Mouse (Mus musculus) CD4-positive, CD25-positive, alpha-beta regulatory T cell, adult 4 months (primary cell): ENCODE measurements at regions not wholly inside any gene's neighbourhood (a gene's known extent, or its start where the extent isn't known, plus 50 kb on each side); places are given as distances from the start of the nearest gene placed in this dataset.

Source experiments
- ATAC-seq: one replicate; pipeline ENCODE4 v1.8.0; 2017

DNA sequence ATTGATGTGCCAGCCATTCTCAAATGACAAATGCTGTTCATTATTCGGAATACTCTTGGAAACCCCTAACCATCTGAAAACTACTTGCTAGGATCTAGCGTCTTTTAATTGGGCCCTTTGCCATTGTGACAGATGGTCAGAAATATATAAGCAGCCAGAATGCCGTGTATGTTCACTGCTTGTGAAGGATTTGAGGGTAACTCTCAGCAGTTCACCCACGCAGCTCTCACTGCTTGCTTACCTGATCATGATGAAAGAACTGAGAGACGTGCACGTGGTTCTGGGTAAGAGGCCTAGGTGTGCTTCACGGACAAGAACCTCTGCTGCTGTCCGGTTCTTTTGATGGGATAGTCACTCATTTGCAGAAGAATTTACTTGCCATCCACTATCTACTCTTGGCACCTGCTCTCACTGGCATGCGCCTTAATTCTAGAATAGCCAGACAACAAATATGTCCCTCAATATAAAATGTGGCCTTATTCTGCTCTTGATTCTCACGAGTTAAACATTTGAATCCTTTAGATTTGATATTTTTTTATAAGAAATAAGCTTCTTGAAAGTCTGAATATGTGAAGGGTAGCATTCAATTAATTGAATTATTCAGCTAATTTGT lies 328.1 kb downstream of the Ptprc start:
- ATAC-seq, result no peak

DNA sequence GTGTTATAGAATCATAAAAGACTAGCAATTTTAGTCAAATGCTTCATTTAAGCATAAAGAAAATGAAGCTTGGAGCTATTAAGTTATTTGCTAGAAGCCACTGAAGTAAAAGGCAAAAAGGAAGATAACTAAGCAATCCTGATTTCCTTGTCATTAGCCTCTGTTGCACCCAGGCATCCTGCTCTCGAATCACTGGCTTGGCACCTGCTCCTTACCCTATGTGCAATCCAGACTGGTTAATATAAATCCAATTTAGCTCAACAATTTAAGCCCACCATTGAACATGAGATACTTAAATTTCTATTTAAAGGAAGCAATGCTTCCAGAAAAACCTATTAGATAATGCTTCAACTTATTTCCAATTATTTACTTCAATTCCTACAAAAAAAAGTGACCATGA lies 328.7 kb downstream of the Ptprc start:
- no peak for ATAC-seq

DNA sequence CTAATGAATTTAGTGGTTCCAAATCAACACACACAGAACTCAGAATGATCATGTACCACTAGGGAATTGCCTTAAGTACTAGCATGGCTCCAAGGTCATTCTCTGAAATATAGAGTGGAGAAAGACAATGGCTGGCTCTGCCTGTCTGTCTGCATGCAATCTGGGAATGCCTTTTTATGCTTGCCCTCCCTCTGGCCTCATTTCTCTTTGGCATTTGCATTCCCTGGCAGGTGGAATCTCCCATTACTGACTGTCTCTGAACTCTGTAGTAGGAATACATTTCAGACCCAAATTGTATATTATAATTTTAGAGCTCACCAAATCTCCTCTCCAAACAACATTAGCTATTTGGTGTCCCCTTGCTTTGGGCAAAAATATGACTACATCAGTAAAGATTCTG lies 335.0 kb downstream of the Ptprc start:
- ATAC-seq, result no peak

DNA sequence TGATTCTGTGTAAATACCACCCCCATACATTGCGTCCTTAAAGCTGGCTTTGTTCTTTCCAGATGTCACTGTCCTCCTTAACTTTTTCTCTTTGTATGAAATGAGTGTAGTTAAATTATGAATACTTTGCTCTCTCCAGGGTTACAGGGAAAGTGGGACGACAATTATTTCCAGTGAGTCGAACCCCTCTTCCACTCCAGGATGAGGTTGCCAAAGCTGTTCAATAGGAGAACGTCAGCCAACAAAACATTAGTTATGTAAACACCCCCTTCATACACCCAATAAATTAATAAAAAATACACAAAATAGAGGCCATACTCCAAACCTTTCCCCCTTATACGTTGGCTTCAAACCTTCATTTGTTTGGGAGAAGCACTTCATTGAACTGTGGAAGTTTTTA lies 335.8 kb downstream of the Ptprc start:
- no peak for ATAC-seq

DNA sequence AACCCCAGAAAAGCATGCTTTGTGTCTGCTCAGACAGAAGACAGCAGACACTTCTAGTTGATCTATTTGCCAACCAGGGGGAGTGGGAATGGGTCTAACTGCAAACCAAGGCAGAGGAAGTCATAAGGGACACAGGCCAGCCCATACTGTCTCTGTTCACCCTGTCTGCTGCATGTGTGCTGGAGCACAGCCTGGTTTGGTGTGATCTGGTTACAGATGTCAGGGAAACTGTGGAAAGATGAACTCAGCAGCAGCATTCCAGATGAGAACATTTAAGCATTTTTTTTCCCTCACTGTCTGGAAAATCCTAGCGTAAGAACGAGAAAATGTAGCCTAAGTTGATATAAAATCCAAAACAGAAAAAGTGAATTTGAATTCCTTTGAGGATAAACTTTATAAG lies 336.2 kb downstream of the Ptprc start:
- no peak for ATAC-seq

DNA sequence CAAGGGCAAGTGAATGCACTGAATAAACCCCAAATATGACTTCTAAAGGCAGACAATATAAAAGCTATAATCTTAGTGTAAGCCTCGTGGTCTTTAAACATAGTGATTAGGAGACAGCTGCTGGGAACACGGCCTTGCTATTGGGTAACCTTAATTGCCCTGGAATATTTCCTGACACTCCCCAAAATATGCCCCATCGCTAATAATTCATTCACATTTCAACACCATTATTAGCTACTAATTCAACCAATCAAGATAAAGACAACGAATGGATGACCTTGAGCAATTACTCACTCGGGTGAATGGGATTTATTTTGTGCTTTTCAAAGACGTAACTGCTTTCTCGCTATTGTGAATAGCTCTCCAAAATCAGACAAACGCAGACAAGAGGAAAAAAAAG lies 337.2 kb downstream of the Ptprc start:
- ATAC-seq, result no peak

DNA sequence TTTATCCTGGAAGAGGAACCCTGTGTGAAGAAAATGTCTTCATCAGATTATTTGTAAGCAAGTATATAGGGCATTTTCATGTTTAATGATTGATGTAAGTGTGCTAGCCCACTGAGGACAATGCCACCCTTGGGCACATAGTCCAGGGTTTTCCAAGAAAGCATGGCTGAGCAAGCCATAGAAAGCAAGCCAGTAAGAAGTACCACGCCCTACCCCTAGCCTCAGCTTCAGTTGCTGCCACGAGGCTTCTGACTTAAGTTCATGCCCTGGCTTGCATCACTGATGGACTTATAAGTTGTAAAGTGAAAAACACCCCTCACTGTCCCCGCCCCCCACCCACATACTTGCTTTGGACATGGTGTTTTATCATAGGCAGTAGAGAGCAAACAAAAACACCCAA lies 342.0 kb downstream of the Ptprc start:
- no peak for ATAC-seq

DNA sequence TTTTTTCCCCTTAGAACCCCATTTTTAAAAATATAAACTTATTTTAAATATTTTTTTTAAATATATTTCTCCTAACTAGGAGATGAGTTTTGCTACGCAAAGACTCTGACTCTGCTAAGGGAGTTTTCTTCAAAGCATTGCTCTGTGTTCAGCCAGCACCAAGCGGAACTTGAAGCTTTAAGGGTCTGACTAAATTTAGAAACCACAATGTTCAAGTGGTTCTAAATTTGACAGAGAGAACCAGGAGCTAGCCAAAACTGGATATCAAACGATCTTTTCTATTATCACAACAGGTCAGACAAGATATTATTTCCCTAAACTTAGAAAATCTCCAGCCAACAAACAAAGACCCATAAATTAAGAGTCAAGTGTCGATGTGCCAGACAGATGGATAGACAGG lies 344.2 kb downstream of the Ptprc start:
- no peak for ATAC-seq

DNA sequence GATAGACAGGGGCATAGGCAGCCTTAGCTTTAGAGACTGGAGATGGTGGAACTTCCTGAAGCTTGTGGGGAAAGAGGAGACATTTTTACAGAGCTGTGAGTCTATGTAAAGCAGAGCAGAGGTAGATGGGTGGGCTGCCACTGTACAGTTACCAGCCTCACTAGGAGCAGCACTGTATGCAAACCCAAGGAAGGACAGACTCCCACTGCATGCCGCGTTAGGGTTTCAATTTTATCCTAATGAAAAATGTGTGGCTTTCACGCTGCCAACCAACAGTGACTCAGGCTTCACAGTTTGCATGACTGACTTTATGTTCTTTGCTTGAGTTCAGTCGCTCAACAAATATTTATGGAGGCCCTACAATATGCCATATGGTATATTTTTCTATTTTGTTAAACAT lies 348.1 kb downstream of the Ptprc start:
- ATAC-seq, result no peak

DNA sequence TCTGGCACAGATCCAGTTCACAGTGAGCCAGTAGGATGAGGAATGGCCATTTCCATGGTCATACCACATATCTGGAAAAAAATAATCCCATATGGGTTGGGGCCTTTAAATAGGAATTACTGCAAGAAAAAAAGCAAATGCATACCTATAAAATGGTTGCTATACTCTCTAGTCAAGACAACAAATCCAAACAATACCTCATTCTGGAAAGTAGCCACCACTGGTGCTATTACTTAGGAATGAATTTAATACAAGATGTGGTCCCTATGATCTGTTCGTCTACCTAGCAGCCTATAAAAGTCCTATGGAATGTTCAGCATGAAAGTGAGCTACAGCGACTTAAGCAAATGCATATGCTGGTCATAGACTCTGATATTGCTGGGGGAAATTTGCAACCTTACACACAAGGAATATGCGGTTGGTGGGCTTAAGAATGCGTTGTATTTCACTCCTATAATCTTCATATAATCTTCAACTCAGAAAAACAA lies 360.1 kb downstream of the Ptprc start:
- no peak for ATAC-seq

DNA sequence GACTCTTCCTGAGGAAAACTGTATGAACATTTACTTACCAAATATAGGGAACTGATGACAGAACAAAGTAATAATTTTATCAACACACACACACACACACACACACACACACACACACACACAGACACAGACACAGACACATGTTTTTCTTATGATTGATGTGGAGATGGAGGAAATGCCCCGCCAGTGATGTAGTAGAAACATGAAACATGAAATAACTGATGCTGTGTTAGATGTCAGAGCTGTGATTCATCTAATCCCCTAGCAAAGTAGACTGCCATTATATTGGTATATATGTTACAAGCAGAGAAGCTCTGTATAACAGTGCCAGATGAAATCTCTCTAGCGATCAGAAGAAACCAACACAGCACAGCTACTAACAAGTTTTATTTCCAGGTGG lies 361.0 kb downstream of the Ptprc start:
- no peak for ATAC-seq

DNA sequence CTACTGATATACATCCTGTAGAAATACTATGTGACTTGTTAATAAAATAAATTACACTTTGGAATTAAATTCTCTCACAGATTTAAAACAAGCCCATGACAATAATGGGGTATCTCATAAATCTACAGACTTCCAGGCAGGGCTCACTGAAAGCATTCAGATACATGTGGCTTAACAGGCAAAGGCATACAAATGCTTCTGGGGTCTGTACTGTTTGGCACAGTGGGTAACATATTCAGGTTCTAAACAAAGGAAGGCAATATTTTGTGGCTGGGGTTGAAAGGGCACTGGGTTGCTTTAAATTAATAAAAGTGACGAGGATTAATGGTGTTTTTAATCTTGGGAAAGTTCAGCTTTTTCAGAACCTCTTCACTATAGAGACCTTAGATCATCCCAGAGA lies 361.8 kb downstream of the Ptprc start:
- no peak for ATAC-seq

DNA sequence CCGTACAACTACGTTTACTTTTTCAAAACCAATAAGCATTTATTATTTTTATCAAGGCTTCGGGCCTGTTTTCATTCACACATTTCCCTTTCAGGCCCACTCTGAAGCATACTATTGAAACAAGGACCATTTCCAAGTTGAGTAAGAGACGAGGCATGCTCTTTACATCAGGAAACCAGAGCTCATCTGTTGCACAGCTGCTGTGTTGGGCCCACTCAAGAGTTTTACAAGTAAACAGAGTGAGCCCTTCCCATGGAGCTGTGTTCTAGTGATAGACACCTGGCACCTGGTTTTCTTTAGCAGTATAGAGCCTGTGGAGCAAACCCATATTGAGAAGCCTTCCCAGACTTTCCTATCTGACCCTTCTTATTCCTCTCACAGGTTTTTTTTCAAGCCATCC lies 363.5 kb downstream of the Ptprc start:
- ATAC-seq, result no peak

DNA sequence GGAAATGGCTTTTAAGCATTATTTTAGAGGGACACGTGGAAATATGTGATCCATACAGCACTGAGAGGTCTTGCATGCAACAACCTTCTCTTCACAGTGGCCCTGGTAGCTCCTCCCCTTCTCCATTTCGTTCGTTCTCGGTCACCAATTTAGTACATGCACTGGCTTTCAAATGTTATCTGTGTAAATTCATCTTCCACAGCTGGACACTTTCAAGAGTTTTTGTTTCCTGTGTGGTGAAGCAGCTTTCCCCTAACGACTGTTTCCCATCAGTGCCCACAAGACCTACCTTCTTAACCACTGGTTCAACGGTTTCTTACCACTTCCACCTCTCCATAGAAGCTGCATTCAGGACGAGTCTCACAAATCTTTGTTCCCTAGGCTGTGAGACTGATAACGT lies 368.8 kb downstream of the Ptprc start:
- ATAC-seq, result peak; percentile 61

DNA sequence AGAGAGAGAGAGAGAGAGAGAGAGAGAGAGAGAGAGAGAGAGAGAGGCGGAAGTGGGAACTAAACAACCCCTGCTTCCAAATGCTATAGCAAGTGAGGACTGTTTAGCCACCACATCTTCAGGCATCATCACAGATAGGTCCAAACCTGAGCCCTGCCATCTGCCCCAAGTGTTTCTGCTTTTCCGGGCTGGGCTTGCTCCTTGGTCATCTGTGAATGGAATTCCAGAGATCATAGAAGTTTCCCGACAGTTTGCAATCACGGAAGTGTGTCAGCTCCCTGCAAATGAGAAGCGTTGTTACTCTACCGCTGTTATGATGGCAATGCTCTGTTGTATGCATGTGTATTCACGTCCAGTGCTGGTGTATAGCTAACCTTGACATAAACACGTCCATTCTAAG lies 369.3 kb downstream of the Ptprc start:
- ATAC-seq, result peak; percentile 46

DNA sequence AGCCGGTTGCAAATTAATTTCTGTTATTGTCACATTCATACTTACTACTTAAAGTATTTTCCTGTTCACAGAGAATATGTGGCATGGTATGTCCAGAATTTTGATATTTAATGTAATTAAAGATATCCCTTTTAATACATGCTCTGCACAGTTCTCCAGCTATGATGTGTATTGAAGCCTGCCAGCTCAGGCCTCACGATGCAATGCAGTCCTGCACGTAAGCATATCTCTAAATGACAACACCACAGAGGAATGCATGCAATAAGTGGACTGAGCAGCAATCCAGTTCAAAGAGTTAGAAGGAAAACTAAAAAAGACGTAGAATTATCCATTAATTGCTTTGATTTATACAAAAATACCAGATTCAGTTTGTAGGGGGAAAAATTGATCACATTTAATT lies 373.4 kb downstream of the Ptprc start:
- ATAC-seq, result no peak

DNA sequence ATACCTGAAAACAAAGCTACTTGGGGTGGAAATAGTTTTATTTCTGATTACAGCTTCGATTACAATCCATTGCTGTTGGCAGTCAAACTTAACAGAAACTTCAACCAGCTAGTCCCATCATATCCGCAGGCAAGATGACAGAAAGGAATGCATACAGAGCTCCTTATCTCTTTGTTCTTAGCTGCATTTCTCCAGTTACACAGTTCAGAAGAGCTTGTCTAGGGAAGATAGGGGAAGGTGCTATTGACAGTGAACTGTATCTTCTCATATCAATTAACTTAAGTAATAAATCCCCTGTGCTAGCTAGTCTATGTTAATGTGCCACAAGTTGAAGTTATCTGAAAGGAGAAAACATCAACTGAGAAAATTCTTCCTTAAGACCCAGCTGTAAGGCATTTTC lies 374.8 kb downstream of the Ptprc start:
- ATAC-seq, result no peak

DNA sequence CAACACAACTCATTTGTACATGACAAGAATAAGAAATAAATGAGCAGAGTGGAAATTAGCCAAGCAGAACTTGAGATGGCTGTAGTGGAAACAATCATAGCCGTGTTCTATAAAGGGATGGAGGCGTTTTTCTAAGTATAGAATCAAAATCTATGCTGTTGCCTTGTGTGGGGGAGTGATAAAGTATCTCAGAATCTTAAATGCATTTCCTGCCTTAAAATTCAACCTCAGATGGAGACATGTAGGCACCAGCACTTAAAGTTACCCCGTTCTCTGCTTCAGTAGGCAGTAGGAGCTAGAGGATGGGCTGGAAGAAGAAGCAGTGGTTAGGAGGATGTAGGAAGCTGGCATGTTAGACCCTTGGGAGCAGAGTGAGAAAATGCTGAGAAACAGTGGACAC lies 386.7 kb downstream of the Ptprc start:
- ATAC-seq, result no peak

DNA sequence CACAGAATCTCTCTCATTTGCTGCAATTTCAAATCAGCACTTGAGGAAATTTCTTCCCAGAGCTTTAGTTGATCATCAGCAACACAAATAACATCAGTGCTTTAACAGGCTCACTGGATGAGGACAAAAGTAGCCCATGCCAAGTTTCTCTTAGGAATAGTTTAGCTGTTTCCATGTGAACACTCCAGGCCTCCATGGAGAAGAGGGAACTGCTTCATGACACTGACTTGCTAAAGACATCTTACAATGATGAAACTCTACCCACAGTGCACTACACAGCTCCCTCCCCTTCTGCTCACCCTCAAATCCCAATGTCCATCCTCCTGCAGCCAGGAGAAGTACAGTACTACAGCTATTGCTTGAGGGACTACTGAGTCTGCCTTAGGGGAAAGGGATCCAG lies 388.9 kb downstream of the Ptprc start:
- ATAC-seq, result no peak

DNA sequence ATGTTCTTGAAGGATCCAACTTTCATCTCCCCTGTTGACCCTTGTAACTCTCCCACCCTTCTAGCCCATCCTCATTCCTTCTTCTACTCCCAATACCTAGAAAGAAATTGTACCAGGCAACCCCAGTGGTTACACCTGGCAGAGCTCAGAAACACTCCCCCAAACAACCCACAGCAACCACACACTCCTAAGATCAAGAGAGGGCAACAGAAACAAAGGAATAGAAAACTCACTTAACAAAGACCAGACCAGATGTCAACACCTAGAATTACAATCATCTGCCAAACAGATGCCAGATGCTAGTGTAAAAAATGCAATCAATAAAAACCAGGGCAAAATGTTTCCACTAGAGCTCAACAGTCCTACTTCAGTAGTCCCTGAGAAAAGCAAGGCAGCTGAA lies 400.9 kb downstream of the Ptprc start:
- no peak for ATAC-seq

DNA sequence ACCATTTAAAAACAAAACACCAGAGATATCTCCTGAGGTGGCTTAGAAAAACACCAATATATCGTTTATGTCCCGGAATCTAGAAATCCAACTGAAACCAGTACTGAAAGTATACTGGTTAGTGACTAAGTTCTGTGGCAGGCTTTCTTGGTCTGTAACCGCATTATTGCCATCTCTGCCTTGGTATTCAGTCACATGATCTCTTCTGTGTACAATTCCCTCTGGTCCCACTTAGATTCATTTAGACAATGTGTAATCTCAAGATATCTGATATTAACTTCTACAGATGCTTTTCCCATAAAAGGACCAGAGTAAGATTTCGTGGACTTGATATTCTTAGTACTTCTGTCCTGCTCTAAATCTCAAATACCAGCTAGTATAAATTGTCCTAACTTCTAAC lies 414.7 kb downstream of the Ptprc start:
- no peak for ATAC-seq

DNA sequence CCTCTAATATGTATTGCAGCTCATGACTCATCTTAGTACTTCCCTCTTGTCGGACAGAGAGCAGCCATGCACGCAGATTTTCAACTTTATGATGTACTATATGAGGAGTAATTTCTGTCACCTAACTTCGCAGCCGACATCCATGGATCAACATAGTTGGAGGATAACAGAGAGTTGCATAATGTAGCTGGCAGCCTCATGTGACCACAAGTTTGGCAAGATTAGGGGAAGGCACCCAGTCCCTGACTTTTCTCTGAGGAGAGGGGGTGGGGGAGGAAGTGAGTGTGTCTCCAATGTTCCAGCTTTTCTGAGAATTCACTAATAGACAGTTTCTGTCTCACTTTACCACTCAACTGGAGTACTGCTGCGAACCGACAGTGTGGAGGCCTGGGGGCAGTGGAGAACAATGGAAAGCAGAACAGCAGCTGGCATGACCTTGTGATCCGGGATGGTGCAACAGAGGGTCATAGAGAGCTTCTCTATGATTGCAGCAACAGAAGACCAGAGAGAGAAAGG lies 424.0 kb downstream of the Ptprc start:
- ATAC-seq, result no peak

DNA sequence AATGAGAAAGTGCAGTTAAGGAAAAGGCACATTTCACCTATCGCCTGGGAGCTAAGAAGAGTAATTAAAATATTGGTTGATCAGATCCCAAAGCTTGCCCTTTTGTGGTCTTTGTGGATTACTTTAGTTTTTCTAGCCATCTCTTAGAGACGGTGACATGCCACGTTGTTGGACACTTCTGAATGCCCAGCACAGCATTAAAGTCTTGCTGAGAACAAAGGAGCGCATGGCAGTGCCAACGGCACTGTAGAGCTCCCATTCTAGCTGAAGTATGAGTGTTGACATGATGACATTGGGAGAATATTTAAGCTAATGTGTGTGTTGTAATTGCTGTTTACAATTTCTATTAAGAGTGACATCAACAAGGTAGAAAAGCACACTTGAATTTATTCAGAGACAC lies 424.6 kb downstream of the Ptprc start:
- ATAC-seq, result no peak

DNA sequence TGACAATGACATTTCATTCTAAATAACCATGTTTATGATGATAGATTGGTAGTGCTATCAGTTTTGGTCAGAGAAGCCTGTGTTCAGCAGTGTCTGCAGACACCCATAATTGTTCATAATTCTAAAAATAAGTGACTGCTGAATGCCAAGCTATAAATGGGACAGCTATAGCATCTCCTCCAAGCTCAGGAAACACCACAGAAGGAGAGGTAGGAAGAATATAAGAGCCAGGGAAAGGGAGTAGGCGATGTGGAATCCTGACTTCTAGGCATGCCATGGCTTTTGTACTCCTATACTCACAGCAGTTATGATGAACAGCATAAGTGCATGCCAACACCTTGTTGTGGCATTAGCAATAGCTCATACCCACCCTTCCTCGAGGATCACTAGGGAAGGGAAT lies 429.4 kb downstream of the Ptprc start:
- no peak for ATAC-seq

DNA sequence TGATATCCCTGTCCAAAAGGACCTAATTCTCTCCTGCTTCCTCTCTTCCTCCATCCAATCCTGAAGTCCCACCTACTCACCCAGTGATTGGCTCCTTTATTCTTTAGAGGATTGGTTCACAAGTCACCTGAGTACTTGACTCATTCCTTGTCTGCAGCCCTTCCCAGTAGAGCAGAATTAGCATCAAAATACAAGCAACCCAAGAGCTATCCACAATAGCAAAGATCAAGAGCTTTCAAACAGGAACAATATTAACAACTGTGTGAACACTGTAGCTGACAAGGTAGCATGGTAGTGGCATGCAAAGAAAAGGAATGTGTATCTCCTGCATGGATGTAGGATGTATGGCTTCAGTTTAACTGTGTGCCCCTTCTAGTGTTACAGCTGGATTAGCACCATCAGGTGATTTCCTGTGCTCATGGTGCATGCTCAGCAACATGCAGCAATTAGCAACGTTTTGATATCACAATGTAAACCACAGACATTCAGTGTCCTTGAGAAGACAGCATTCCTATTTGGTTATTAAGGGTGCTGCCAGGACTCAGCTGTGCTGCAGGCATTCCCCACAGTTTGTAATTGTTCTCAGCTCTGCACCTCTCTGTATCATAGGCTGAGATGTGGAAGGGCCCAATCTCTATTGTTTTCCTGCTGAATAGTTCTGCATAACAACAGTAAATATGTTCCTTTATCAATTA lies 437.2 kb downstream of the Ptprc start:
- ATAC-seq, result no peak
